Mouse (Mus musculus) frontal cortex, postnatal 14 days (tissue): ENCODE measurements around the gene Alg12.
"Not testable (repeated sequence)": the region's sequence is repeated elsewhere in the genome, so short reads cannot be mapped to it uniquely, and the experiment has no call there.

ENCODE experiments used
- DNase-seq, 2 experiments: peaks; one replicate each; pipeline ENCODE4 v3.0.0; 2022; ENCODE audit warnings: low spot score in 2 of 2

The Alg12 gene

GRCm38 (mm10) chr15:88792140-88792850 lies 26.8 kb downstream of the Alg12 start:
- DNase-seq = no peak

GRCm38 (mm10) chr15:88774630-88775029 lies 44.5 kb downstream of the Alg12 start:
- not testable (repeated sequence) for DNase-seq

GRCm38 (mm10) chr15:88768537-88768936 lies 50.6 kb downstream of the Alg12 start:
- no peak for DNase-seq

- DNase-seq = not testable (repeated sequence)
Measured at GRCm38 (mm10) chr15:88766139-88766538, 53.0 kb downstream of the Alg12 start.

GRCm38 (mm10) chr15:88761551-88761950 lies 57.6 kb downstream of the Alg12 start:
- no peak for DNase-seq

GRCm38 (mm10) chr15:88758061-88758460 lies 61.1 kb downstream of the Alg12 start:
- DNase-seq = no peak

- DNase-seq = no peak
Measured at GRCm38 (mm10) chr15:88755761-88756160, 63.4 kb downstream of the Alg12 start.
